Mouse (Mus musculus): ENCODE measurements around the gene 9130019O22Rik.

- TF ChIP-seq CTCF (IDR thresholded peaks at IDR 0.05; ENCODE audit: borderline replicate concordance, extremely low read depth, insufficient read depth, insufficient read length), result no peak
- no peak for TF ChIP-seq POLR2A (IDR thresholded peaks at IDR 0.05; ENCODE audit: borderline replicate concordance, extremely low read depth, insufficient read depth, insufficient read length, poor library complexity, severe bottlenecking)
These were observed 42.6 kb downstream of the 9130019O22Rik start for GRCm38 (mm10) chr7:127344371-127344770.
